In the genomic region with DNA sequence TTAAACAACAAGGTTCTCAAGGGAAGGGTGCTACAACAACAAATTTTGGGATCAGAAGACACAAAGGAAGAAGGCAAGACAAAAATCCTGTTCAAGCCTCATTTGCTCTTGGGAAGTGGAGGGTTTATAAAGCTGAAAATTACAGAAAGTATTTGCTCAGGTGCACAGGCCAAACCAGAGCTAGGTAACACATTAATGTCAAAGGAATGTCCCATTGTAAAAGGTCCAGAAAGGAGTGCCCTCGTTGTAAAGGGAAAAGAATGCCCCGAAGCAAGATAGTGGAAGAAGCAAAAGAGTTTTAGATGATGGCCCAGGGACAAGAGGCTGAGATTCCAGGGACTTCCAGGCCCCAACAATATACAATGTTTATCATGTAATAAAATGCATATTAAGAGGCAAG, we compare ENCODE assay signal across 16 mouse cellular contexts.
"Had no signal": no experiment of that assay in that cellular context is flagged by ENCODE, and none has a peak within 500 bp of the region (broad histone marks: within the 10 kb centered on the region; RNA-seq: fewer than 3 reads in every experiment).

No protein-coding gene starts in this region.

- H3K4me1 ChIP-seq: liver, embryonic 13.5 days; liver, embryonic 15.5 days; midbrain, embryonic 13.5 days; midbrain, embryonic 15.5 days; neural tube, embryonic 12.5 days; stomach, embryonic 15.5 days had no signal

- H3K27me3 ChIP-seq: liver, embryonic 13.5 days; liver, embryonic 15.5 days; megakaryocyte, embryonic 14.5 days; midbrain, embryonic 13.5 days; midbrain, embryonic 15.5 days; neural tube, embryonic 12.5 days; stomach, embryonic 15.5 days had no signal

- H3K4me2 ChIP-seq: liver, embryonic 13.5 days; liver, embryonic 15.5 days; midbrain, embryonic 11.5 days; midbrain, embryonic 13.5 days; midbrain, embryonic 15.5 days; neural tube, embryonic 12.5 days; stomach, embryonic 15.5 days had no signal

- H3K36me3 ChIP-seq: liver, embryonic 13.5 days; liver, embryonic 15.5 days; midbrain, embryonic 13.5 days; midbrain, embryonic 15.5 days; neural tube, embryonic 12.5 days; stomach, embryonic 15.5 days had no signal

- H3K4me3 ChIP-seq: liver, embryonic 13.5 days; liver, embryonic 15.5 days; megakaryocyte, embryonic 14.5 days; midbrain, embryonic 13.5 days; midbrain, embryonic 15.5 days; neural tube, embryonic 12.5 days; stomach, embryonic 15.5 days had no signal

- H3K9me3 ChIP-seq: liver, embryonic 13.5 days; liver, embryonic 15.5 days; megakaryocyte, embryonic 14.5 days; midbrain, embryonic 13.5 days; midbrain, embryonic 15.5 days; neural tube, embryonic 12.5 days; stomach, embryonic 15.5 days had no signal

- DNase-seq: liver, embryonic 13.5 days; liver, postnatal 0 days; lung, postnatal 10 days; right cerebral cortex, postnatal 14 days; thymus, adult 2 months; thymus, postnatal 25 days; thymus, postnatal 4 days had no signal

- ATAC-seq: liver, postnatal 0 days; midbrain, embryonic 13.5 days; midbrain, embryonic 15.5 days had no signal

- H3K27ac ChIP-seq: liver, embryonic 13.5 days; liver, embryonic 15.5 days; macrophage; midbrain, embryonic 13.5 days; midbrain, embryonic 15.5 days; neural tube, embryonic 12.5 days; stomach, embryonic 15.5 days; stomach, postnatal 0 days had no signal

- H3K9ac ChIP-seq: liver, embryonic 13.5 days; liver, embryonic 15.5 days; liver, postnatal 0 days; midbrain, embryonic 13.5 days; midbrain, embryonic 15.5 days; neural tube, embryonic 12.5 days; stomach, embryonic 15.5 days had no signal
